Mouse (Mus musculus) hindbrain, embryonic 11.5 days (tissue): ENCODE measurements around the gene Pakap. TPM values are rescaled to one million over a fixed set of nuclear protein-coding genes. Genes with fewer than 3 reads are reported as not detected.
A peak's percentile ranks its signal among the peaks of the same experiment; 100 is the strongest.

ENCODE experiments used
- ATAC-seq: fragments of 200-750 bp; cut with Nextera tagmentation; 2 replicates; pipeline ENCODE4 v1.8.0; 2017; ENCODE audit warnings: mild to moderate bottlenecking, moderate TSS enrichment, moderate library complexity; ENCODE audit not compliant: low FRiP score
- DNase-seq: peaks from one replicate; pipeline ENCODE4 v3.0.0-alpha.2; 2015; ENCODE audit warnings: low spot score
- H3K27ac ChIP-seq: fragments of 300-500 bp; sonication (generic); 2 replicates; pipeline ENCODE4 v1.5.1; 2014; ENCODE audit warnings: mild to moderate bottlenecking, low read depth, low read length
- H3K27me3 ChIP-seq: fragments of 300-500 bp; sonication (generic); 2 replicates; pipeline ENCODE4 v1.6.1; 2014; ENCODE audit warnings: mild to moderate bottlenecking, low read length, moderate library complexity, mixed read lengths; ENCODE audit not compliant: control insufficient read depth, insufficient read depth
- H3K36me3 ChIP-seq: fragments of 300-500 bp; sonication (generic); 2 replicates; pipeline ENCODE4 v1.6.1; 2014; ENCODE audit warnings: mild to moderate bottlenecking, low read length, moderate library complexity, mixed read lengths; ENCODE audit not compliant: control insufficient read depth, insufficient read depth
- H3K4me1 ChIP-seq: fragments of 300-500 bp; sonication (generic); replicated peaks from 2 replicates; pipeline ENCODE4 v1.6.1; 2014; ENCODE audit warnings: low read length, mixed read lengths; ENCODE audit not compliant: control insufficient read depth, insufficient read depth
- H3K4me2 ChIP-seq: fragments of 300-500 bp; sonication (generic); replicated peaks from 2 replicates; pipeline ENCODE4 v1.6.1; 2014; ENCODE audit warnings: mild to moderate bottlenecking, low read depth, low read length
- H3K4me3 ChIP-seq: fragments of 300-500 bp; sonication (generic); 2 replicates; pipeline ENCODE4 v1.5.1; 2014; ENCODE audit warnings: low read depth, low read length
- H3K9ac ChIP-seq: fragments of 300-500 bp; sonication (generic); 2 replicates; pipeline ENCODE4 v1.6.1; 2014; ENCODE audit warnings: low read depth, low read length
- H3K9me3 ChIP-seq: fragments of 300-500 bp; sonication (generic); 2 replicates; pipeline ENCODE4 v1.6.1; 2016; ENCODE audit warnings: low read length; ENCODE audit not compliant: control insufficient read depth
- WGBS: fragments of 180-500 bp; shearing (Covaris S2); extraction: QIAGEN DNeasy Blood & Tissue Kit; methylation state at CpG from one replicate; pipeline ENCODE4 v1.1.7; 2014; 5-methylcytosine and 5-hydroxymethylcytosine counted together
- polyA plus RNA-seq: library from polyadenylated mRNA; unstranded; fragments of >200 nt; fragmentation: Nextera tagmentation; extraction: Ambion mirVana; gene quantifications from 2 replicates; pipeline ENCODE4 v1.2.1, GENCODE M21; 2014

Gene Pakap
- polyA plus RNA-seq, 1 experiment from 2014 or later = 24.7 TPM

DNA sequence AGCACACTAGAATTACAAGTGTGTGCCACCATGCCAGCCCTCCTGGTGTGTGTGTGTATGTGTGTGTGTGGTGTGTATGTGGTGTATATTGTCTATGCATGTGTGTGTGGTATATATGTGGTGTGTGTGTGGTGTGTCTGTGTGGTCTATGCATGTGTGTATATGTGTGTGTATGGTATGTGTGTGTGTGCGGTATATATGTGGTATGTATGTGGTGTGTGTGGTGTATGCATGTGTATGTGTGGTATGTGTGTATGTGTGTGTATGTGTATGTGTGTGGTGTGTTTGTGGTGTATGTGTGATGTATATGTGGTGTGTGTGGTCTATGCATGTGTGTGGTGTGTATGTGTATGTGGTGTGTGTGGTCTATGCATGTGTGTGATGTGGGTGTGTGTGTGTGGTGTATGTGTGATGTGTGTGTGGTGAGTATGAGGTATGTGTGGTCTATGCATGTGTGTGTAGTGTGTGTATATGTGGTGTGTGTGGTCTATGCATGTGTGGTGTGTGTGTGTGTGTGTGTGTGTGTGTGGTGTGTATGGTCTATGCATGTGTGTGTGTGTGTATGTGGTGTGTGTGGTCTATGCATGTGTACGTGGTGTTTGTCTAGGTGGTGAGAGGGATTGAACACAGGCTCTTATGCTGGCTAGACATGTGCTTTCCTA, 203.7 kb downstream of the Pakap start:
- no peak overlapping the region for H3K27ac ChIP-seq
- ATAC-seq (0 out of 2 replicates have a peak, but pooled peaks have one; percentile 25), DNase-seq (no peak)
- no peaks in the 10 kb centered on the region for H3K36me3 ChIP-seq
- WGBS = 89% methylated on average over 2 of the region's 2 CpGs
- no peaks in the 10 kb centered on the region for H3K4me1 ChIP-seq
- no peaks in the 10 kb centered on the region for H3K27me3 ChIP-seq
- no peaks in the 10 kb centered on the region for H3K9me3 ChIP-seq
- no peak overlapping the region for H3K4me2 ChIP-seq
- no peak overlapping the region for H3K9ac ChIP-seq
- no peak overlapping the region for H3K4me3 ChIP-seq

DNA sequence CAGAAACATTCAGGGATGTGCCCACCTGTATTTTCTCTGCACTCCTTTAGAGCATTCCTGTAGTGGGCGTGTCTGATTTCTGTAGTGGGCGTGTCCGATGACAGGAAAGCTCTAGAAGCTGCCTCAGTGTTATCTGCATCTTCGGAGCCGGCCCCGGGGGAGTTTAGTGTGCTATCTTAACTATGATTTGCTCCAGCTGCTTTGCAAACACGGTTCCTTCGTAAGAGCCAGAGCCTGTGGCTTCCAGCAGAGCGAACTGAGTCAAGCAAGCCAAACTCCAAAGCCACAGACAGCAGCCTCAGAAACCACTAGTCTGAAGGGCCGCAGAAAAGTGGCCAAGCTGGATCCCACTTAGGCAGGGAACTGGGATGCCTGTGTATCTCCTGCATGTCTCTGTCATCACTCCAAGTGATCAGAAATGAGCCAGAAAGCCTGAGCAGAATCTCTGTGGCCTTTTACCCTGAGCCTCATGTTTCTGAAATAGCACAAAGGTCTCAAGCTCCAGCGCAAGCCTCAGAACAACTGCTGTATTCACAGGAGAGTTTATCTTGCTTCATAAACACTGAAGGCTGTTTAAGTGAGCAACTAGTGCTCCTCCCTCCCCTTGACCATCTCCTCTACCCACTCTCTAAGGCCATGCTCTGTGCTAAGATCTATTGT, 205.0 kb downstream of the Pakap start:
- Histone ChIP-seq H3K4me3 (no peak overlapping the region), H3K9me3 (no peaks in the 10 kb centered on the region), H3K36me3 (no peaks in the 10 kb centered on the region), H3K27ac (no peak overlapping the region), H3K4me2 (no peak overlapping the region), H3K27me3 (no peaks in the 10 kb centered on the region), H3K4me1 (no peaks in the 10 kb centered on the region), H3K9ac (no peak overlapping the region)
- ATAC-seq (no peak), DNase-seq (no peak)
- 62% methylated on average over 11 of the region's 11 CpGs for WGBS

DNA sequence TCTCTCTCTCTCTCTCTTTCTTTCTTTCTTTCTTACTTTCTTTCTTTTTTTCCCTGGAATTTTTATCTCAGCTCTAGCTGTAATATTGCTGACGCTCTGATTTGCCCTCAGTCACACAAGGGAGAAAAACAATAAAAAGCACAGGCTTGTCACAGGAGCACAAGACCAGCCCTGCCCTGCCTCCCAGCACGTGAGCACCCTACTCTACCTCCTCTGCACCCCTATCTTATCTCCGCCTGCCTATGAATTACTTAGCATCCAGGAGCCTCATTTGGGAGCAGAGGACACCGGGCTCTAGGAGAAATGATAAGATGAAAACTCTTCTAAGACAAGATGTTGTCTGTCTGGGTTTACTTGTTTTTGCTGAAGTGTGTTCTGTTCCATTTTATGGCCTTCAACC, 206.5 kb downstream of the Pakap start:
- no peaks in the 10 kb centered on the region for H3K9me3 ChIP-seq
- no peak for ATAC-seq
- no peaks in the 10 kb centered on the region for H3K36me3 ChIP-seq
- WGBS = 72% methylated on average over 4 of the region's 4 CpGs
- H3K4me3 ChIP-seq = no peak overlapping the region
- H3K27ac ChIP-seq = no peak overlapping the region
- H3K27me3 ChIP-seq = no peaks in the 10 kb centered on the region
- H3K4me1 ChIP-seq = no peaks in the 10 kb centered on the region
- H3K9ac ChIP-seq = no peak overlapping the region
- no peak for DNase-seq
- H3K4me2 ChIP-seq = no peak overlapping the region

DNA sequence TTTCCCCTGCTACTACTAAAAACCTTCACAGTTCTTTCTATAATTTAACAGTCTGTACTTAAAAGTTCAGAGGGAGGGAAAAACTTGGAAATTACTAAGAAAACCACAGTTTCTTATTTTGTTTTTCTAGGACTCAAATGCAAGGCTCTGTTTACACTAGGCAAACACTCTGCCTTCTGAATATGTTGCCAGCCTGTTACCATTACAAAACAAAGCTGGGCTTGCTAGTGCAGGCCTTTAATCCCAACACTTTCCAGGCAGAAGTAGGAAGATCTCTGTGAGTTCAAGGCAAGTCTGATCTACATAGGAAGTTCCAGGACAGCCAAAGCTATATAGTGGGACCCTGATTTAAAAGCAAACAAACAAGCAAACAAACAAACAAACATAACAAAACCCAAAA, 207.6 kb downstream of the Pakap start:
- H3K4me3 ChIP-seq = no peak overlapping the region
- ATAC-seq = no peak

DNA sequence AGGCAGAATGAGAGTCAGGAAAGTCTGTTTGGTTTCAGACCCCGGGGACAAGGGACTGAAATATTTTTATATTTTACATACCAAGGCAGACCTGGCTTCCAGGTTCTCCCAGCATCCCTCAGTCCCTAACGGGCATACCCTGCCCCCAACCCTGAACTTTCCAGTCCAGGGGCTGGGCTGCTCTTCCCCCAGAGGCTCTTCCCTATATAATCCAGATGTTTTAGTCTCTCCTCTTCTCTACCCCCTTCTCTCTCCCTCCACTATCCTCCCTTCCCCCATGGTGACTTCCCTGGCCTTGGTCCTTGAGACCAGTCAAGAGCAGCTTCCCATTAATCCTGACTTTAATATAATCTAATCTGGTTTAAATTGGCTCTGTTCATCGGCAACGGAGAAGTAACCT, 212.4 kb downstream of the Pakap start:
- Histone ChIP-seq H3K9ac (no peak overlapping the region), H3K4me1 (peaks cover 4% of the 10 kb centered on the region), H3K36me3 (no peaks in the 10 kb centered on the region), H3K4me2 (peak overlapping the region; percentile 27; the same call in 1 of the 2 replicates), H3K27me3 (no peaks in the 10 kb centered on the region), H3K9me3 (no peaks in the 10 kb centered on the region), H3K4me3 (no peak overlapping the region), H3K27ac (peak overlapping the region; percentile 72)
- DNase-seq (peak; percentile 16), ATAC-seq (no peak)
- 18% methylated on average over 4 of the region's 4 CpGs for WGBS

More for the DNA sequence above, 207.6 kb downstream of the Pakap start:
- Histone ChIP-seq H3K4me1 (peaks cover under 1% of the 10 kb centered on the region; the same call in 1 of the 2 replicates), H3K36me3 (no peaks in the 10 kb centered on the region), H3K4me2 (no peak overlapping the region), H3K9me3 (no peaks in the 10 kb centered on the region), H3K27ac (no peak overlapping the region), H3K9ac (no peak overlapping the region), H3K27me3 (no peaks in the 10 kb centered on the region)
- no peak for DNase-seq

DNA sequence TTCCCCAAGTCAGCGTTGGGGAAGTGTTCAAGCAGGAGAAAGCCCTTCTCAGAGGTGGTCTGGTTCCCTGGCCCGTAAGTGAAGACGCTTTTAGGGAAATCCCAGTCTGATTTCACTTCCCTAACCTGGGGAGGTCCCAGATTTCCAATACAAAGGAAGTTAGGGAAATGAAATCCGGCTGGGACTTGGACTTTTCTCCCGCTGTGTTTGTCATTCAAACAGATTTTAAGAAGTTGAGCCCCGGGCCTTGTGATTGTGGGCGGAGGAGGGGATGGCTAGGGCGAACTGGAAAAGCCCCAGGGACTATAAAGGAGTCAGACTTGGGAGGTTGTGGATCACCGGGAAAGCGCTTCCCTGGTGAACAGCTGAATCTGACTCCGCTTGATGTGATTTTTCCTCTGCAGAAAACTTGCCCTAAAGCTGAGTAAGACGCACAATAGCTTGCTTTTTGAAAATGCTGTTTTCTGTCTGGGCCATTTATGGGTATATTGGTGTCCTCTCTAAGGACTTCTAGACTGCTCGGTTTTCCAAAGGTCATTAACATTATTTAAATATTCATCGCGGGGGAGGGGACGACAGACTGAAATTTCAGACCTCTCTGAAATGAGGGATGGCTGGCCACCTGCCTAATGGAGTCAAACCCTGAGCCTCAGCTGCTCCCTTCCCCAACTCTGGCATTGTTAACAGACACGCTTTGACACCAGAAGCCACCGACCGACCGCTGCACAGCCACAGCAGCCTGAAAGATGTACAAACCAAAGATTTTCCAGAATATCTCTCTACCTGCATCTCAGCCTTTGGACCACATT, 213.1 kb downstream of the Pakap start:
- Histone ChIP-seq H3K27me3 (no peaks in the 10 kb centered on the region), H3K9me3 (no peaks in the 10 kb centered on the region), H3K4me2 (peak overlapping the region; percentile 27; the same call in 1 of the 2 replicates), H3K9ac (no peak overlapping the region), H3K36me3 (no peaks in the 10 kb centered on the region), H3K4me3 (no peak overlapping the region), H3K4me1 (peaks cover 4% of the 10 kb centered on the region), H3K27ac (peak overlapping the region; percentile 72)
- WGBS = 2% methylated on average over 20 of the region's 20 CpGs
- DNase-seq (peak; percentile 72), ATAC-seq (peak; percentile 64)

DNA sequence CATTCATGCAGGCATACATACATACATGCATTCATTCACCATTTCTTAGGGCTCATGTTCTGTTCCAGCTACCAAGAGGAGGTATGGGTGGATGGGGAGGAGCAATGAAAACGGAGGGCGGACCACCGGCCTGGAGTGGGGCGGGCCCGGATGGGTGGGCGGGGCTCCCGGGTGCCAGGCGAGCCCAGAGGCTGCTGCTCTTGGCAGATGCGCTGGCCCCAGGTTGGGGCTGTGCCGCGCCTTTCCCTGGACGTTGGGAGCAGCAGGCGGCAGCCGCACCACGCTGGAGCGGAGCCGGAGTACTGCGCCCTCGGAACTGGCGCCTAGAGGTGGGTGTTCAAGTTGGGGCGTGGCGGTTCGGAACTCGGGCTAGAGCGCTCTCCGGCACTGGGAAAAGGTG, 214.0 kb downstream of the Pakap start:
- Histone ChIP-seq H3K9me3 (no peaks in the 10 kb centered on the region), H3K27me3 (no peaks in the 10 kb centered on the region), H3K4me3 (peak overlapping the region; percentile 44), H3K27ac (peak overlapping the region; percentile 75), H3K4me1 (peaks cover 4% of the 10 kb centered on the region), H3K4me2 (peak overlapping the region; percentile 71), H3K36me3 (no peaks in the 10 kb centered on the region), H3K9ac (peak overlapping the region; percentile 46; the same call in 1 of the 2 replicates)
- WGBS = 0% methylated on average over 26 of the region's 26 CpGs
- DNase-seq (peak; percentile 81), ATAC-seq (peak; percentile 87)

DNA sequence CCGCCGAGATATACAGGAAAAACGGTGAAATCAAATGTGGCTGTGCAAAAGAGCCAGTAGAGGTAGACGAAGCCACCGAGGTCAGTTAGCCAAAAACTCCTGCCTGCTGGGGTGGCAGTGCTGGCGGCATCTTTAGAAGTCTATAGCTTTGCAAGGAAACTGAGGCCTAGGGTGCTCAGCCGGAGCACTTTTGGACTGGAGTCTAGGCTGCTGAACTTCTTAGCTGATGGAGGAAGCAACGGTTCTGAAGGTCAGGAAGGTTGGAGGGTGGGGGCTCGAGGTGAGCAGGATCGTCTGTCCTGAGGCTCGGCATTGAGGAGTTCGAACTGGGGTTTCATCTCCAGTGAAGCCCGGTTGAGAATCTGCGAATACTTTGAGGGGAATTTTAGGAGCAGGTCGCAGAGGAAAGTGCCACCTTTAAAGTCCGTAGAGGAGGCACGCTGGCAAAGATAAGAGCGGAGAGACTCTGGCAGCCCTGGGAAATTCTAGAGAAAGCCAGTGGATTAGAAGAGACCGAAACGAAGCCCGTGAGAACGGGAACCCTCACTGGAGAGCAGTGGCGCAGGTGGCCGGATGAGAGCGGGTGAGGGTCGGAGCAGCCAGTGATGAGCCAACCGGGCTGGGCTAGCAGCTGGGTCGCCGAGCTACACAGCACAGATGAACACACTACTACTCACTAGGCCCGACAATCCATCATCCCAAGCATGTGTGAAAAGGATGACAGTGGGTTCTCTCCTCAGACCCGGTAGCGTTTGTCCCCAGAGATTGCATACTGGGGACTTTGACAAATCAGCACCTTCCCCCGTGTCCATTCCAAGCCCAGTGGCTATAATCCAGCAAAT, 214.8 kb downstream of the Pakap start:
- H3K27ac ChIP-seq = peak overlapping the region; percentile 75
- no peaks in the 10 kb centered on the region for H3K9me3 ChIP-seq
- DNase-seq (peak; percentile 66), ATAC-seq (peak; percentile 83)
- H3K4me3 ChIP-seq = peak overlapping the region; percentile 44
- H3K27me3 ChIP-seq = no peaks in the 10 kb centered on the region
- peak overlapping the region; percentile 46; the same call in 1 of the 2 replicates for H3K9ac ChIP-seq
- 2% methylated on average over 33 of the region's 33 CpGs for WGBS
- H3K36me3 ChIP-seq = no peaks in the 10 kb centered on the region
- peaks cover 4% of the 10 kb centered on the region for H3K4me1 ChIP-seq
- H3K4me2 ChIP-seq = peak overlapping the region; percentile 71
